Mouse (Mus musculus) liver (tissue): ENCODE data around the gene Zc3h7b.

ENCODE experiments used
- DNase-seq: peaks from one replicate; pipeline ENCODE4 v3.0.0-alpha.2; 2020; ENCODE audit warnings: mixed read lengths

Gene Zc3h7b

DNA sequence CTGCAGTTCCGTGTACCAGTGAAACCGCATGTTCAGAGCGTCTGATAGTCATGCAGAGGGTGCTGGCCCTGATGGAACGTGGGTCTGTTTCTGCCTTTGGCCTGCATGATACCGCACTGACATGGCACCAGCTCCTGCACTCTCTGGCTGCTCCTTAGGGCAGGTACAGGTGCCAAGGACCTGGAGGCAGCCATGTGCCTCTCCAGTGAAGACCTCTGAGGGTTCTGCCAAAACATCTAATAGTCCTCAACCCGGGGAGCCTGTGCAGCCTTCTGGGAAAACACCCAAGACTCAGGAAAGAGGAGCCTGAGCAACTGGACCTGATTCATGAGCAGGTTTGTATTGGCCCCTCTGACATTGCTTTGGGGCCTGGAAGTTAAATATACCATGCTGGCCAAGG is 53.0 kb downstream of the Zc3h7b start:
- no peak for DNase-seq

DNA sequence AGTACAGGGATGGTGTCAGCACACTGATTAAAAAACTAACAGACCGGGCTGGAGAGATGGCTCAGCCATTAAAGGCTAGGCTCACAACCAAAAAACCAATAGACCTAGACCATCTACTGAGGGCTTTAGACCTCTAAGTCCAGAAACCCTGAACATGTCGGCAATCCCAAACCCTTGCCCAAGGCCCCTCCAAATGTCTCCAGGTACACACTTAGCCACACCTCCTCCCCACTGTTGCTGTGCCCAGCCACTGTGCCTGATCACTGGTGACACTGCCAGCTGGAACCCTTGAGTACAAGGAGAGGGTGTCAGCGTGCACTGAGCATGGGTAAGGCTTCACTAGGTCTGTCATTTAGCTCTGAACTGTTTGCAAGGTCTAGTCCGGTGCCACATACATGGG is 53.6 kb downstream of the Zc3h7b start:
- no peak for DNase-seq

DNA sequence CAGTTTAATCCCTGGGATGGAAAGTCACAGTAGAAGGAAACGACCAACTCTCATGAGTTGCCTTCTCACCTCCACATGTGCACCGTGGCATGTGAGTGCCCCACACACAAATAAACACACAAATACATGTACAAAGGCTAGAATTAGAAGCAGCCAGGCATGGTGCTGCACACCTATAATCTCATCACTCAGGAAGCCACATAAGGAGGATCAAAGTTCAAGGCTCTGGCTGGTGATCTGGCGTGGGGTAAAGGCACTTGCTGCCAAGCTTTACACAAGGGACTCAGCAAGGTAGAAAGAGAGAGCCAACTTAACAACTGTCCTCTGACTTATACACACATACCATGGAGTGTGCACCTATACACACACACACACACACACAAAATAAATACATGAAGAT is 55.5 kb downstream of the Zc3h7b start:
- no peak for DNase-seq

DNA sequence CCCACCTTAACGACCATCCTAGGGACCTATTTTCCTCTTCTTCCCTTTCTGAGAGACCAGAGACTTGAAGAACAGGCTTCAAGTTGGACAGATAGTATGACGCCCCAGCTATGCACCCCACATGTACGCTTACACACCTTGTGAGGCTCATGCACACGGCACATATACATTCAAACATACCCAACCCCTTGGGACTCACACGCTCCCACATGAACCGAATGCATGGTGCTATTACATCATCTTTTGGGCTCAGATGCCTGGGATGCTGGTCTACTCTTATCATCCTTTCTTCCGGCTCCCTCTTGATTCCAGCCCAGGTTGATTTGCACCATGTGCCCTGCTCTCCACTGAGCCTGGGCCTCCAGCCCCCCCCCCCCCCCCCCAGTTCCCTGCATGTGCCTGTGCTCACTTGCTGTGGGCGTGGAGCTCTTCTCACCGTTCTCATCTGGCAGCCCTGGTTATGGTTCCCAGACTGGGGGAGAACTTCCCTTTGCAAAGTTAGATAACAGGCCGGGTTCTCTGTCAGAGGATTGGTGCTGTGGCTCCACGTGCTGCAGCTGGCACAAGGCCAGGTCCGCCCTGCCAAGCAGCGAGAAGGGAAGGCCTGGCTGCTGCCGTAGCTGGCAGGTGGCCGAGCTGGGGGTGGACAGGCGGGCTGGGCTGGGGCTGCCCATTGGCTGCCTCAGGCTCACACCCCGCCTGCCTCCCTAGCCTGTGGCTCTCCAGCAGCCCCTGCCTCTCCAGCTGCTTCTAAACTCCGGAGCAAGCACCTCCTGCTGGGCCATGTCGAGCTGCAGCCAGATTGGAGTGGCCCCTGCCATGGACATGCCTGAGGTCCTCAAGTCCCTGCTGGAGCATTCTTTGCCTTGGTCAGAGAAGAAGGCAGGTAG is 57.4 kb downstream of the Zc3h7b start, which contains the start of gene Tef:
Gene Tef, plus strand, starts transcription at position 421 of the 890 bp plus-strand sequence.
- peak; percentile 92 for DNase-seq

DNA sequence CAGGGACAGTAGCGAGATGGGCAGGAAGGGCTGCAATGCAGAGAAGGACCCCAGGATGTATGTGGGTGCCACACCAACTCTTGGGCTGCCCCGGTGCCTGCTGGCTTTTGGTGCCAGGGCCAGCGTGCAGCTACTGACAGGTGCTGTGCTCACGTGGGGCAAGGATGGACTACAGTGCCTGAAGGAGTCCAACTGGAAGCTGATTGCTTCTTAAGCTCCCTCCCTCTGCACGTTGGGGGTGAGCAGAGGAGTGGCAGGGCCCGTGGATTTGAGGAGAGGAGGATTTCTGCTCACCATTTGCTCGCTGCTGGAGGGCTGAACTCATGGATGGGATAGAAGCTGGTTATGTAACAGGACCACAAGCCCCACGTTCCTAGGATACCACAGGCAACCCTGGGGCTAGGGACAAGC is 58.1 kb downstream of the Zc3h7b start:
- no peak for DNase-seq

DNA sequence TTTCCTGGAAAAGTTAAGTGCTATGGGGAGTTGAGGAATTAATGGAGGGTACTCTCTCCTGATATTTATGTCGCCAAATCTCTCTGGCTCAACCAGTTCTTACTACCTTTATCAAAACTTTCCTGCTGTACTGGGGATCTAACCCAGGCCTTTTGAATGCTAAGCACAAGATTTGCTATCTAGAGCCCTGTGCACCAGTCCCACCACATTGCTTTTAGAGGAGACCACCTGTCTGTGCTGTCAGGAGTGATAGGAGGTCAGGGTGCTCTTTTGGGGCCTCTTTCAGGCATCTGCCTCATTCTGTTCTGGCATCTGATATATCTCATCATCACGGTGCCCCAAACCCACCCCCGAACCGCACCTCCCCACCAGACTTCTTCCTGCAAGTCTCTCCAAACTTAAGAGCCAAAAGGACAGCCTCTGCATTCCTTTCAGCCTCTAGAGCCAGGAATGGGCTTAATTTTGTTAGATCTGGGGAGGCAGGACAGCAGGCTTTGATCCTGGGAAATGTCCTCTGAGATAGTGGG is 58.6 kb downstream of the Zc3h7b start:
- DNase-seq: no peak

DNA sequence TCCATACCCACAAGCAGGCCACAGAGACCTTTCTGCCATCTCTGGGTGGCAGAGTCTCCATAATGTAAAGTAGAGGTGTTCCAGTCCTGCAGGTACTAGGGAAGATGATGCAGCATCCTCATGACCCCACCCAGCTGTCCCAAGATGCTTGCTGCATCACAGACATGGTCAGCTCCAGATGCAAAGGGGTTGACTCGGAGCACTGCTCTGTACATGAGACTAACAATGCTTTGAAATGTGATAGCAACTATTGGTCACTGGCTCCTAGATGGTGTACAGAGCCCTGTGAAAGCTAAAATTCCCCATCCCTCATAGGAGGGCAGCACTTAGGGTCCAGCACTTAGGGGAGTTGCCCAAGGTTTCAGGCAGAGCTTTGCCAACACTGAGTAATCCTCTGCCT is 59.3 kb downstream of the Zc3h7b start:
- DNase-seq: no peak

DNA sequence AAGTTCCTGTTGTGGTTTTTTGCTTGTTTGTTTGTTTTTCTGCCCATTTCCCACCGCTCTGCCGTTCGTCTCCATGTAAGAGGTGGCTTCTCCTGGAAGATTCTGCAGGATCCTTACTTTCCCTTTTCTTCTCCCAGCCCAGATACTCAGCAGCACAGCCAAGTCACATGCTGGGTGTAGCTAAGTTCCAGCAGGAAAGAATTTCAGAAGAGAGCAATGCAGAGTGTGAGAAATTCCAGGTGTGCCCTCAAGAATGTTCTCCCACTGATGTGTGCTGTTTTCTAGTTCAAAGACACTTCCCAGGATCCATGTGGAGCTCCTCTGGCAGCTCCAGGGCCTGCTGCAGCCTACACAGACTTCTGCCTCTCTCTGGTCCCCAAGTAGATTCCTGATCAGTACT is 60.0 kb downstream of the Zc3h7b start:
- DNase-seq: no peak

DNA sequence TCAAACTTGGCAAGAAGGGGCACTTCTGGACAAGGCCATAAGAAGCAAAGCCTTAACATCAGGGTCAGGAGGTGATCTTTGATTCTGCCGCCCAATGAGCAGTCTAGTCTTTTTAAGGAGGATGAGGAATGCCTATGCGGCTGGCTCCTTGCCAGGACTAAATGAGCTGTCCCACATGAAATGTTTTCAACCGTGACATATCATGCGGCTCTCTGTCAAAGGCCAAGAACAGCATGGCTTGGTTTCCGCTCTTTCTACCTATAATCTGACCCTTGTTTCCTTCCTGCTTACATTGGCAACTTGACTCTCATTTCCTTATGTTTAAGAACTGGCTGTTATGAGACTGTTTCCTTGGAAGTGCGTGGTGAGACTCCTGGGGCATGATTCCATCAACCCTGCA is 60.8 kb downstream of the Zc3h7b start:
- peak; percentile 26 for DNase-seq

DNA sequence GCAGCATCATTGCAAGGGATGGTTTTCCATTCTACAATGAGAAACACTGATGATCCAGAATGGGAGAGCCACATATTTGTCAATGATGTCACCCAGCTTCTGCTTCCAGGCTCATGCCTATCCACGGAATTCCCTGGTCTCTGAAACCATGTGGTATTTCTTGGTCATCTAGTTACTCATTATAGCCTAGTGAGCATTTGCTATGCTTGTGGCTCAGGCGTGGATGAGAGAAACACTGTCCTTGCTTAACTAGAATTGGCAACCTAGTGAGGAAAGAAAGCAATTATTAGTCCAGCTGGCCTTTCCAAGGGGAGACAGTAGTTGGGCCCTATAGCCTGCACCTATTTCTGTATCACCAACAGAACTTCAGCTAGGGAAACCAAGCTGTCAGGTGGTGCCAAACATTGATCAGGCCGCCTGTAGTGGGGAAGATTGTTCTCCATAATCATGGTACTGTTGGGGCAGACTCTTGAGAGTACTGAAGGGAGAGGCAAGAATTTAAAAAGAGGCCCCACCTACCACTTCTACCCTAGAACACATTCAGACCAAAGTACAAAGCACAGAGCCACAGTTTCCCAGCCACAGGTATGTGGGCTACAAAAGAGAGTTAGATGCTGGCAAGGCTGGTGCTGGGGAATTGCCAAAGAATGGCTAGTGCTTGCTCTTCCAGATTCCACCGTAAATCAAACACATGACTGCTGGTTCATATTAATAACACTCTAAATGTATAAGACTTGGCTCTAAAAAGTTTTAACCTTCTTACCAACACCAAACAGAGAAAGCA is 62.0 kb downstream of the Zc3h7b start:
- DNase-seq: no peak

DNA sequence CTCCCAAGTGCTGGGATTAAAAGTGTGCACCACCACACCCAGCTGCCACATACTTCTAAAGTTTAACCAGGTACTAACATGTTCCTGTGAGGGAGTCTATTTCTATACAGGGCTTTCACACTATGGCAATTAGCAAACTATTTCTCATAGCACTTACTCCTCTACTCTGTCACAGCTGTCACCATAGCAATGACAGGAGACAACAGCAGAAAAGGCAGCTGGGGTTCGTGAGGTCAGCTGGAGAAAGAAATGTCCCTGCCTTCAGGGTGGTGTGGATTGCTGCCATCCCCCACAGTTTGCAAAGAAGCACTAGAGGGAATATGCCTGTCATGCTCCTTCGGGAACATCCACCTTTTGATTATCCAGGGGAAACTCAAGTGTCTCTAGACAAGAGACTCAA is 63.9 kb downstream of the Zc3h7b start:
- DNase-seq: no peak

DNA sequence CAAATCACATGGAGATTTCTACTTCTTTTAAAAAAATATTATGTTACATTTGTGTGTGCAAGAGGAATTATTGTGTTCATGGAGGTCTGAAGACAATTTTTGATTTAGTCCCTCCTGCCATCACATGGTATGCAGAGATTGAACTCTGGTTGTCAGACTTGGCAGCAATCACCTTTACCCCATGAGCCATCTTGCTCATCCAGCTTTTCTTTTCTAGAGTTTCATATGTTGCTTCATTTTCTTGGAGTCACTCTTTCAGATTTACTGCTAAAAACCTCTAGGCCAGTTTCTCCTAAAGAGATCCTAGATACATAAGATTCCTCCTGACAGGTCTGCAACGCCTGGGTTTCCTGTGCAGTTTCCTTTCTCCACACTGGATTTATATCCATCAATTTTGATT is 64.7 kb downstream of the Zc3h7b start:
- no peak for DNase-seq

DNA sequence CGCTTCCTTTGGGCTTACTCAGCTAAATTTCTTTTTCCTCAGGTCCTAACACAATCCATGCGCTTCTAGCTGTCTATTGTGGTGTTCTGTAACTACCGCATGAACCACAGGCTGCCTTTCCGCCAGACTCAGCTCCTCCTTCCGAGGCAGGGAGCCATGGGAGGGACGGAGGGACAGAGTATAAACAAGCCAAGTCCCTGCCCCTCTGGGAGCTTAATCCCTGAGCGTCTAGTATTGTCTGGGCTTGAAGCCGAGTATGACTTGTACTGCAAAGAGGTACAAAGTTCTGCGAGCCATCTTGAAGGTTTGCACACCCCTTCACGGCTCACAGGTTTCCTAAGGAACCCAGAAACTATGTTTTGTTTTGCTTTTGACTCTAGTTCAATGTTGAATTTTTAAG is 65.3 kb downstream of the Zc3h7b start:
- DNase-seq: peak; percentile 61

DNA sequence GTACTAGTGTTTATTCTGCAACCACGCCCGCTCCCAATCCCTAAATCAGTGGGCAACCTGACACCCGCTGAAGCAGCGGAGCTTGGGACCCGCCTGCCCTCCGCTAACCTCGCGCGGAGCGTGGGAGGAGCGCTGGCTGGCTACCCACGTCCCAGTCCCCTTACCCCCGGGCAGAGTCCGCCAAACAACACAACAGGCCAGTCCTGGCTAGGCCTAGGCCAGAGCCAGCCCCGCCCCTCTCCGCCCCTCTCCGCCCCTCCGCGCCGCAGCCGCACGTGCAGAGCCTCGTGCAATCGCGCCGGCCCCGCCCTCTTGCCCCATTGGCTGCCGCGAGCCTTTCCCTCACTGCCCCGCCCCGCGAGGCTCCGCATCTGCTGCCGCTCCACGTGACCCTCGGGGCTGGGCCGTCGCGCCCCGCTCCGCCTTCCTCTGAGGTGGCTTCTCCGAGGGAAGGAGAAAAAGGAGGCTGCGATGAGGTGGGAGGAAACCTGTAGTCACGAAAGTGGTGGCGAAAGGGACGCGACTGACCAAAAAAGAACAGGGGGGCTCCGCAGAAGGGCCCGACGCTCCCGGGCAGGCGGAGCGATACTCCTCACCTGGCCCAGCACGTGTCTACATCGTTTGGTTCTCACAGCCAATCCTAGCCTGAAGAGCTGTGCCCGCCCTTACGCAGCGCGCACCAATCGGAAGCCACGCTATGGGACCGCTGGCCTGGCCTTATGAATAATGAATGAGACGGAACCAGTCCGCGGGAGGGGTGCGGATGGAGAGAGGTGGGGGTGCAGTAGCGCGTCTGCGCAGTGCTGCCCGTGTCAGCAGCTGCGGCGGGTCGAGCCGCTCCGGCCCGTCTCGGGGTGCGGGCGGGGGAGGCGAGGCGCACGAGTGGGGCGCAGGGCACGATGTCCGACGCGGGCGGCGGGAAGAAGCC is 66.1 kb downstream of the Zc3h7b start:
- peak; percentile 99 for DNase-seq

DNA sequence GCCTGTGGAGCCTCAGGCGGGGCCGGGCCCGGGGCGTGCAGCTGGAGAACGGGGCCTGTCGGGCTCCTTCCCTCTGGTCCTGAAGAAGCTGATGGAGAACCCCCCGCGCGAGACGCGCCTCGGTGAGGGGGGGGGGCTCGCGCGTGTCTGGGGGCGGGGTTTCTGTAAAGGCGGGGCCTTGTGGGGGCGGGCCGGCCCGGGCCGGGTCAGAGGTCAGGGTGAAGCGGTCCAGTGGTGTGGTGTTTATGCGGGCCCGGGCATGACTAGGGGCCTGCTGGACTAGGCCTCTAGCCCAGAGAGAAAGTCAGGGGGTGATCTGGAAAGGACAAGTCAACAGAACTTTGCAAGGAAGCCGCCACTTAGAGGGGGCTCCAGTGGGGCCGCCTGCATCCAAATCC is 66.7 kb downstream of the Zc3h7b start:
- peak; percentile 67 for DNase-seq

DNA sequence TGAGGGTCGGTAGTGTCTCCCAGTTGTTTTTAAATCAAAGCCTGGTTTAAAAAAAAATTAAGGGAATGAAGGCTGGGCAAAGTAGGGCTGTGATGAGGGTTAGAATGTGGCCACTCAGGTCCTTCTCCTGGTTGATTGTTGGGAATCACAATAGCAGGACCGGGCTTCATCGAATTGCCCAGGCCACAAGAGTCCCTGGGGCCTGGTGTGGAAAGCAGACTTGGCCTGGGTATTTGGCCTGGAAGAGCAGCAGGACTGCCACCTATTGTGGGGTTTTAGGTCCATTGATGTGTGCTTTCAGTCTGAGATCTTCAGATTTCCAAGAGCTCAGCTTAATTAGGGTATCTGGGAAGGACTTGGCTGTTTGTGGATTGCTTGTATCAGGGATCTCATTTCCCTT is 67.4 kb downstream of the Zc3h7b start:
- DNase-seq: no peak

DNA sequence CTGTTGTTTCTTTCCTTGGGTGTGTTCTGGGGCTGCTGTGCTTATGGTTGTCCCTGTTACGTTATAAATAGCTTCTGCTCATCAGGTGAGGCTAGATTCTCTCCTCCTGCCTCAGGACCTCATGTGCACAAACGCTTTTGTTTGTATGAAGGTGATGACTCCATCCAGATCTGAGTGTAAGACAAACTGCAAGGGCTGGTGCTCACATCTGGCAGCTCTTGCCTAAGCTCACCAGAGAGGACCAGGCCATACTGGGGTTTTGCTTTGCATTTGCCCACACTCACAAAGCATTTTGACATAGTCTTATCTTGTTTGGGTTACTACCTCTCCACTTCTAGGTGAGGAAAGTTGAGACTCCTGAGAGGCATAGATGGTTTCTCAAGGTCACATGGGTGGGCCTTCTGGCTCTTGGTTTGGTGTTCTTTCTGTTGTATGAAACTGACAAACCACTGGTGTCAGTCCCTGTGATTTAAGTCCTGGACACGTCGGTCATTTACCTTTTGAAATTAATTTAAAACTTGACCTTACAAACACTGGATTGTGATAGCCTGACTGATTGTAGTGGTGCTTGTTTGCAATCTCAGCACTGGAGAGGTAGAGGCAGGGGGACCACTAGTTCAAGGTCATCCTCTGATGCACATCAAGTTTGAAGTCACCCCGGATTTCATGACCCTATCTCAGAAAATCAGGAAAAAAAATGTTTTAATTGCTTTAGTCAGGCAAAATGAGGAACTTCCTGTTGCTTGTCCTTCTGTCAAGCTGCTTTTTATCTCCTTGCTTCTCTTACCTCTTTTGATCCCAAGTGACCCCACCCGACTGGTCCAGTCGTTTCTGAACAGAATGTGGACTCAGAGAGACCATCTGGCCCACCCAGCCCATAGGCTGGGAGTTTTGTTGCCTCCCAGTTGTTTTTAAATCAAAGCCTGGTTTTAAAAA is 68.1 kb downstream of the Zc3h7b start:
- no peak for DNase-seq

DNA sequence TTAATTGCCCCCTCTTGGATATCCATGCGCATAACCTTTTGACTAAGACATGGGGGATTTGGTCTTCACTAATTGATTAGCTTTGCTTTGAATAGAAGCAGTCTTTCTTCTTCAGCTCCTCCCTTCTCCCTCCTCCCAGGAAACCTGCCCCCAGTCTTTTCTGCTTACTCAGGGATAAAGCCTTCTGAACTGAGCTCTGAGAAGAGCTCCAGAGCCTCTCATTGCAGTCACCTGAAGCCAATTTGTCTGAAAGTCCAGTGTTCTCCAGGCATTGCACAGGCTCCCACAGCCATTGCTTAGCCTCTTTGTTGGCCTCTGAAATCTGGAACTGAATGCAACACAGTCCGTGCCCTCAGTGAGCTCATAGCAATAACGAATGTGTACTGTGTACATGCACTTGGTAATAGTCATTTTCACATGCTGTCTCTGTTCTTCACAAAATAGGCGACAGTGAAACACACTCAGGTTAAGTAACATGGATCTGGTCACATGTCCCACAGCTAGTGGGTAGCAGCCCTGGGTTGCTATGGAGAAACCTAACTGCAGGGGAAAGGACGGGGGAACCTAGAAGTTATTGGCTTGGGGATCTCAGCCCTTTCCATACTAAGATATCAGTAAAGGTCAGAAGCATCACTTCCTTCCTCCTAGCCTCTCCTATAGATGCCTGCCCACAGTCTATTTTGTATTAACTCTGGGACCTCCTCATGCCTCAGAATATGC is 69.3 kb downstream of the Zc3h7b start:
- DNase-seq: no peak

DNA sequence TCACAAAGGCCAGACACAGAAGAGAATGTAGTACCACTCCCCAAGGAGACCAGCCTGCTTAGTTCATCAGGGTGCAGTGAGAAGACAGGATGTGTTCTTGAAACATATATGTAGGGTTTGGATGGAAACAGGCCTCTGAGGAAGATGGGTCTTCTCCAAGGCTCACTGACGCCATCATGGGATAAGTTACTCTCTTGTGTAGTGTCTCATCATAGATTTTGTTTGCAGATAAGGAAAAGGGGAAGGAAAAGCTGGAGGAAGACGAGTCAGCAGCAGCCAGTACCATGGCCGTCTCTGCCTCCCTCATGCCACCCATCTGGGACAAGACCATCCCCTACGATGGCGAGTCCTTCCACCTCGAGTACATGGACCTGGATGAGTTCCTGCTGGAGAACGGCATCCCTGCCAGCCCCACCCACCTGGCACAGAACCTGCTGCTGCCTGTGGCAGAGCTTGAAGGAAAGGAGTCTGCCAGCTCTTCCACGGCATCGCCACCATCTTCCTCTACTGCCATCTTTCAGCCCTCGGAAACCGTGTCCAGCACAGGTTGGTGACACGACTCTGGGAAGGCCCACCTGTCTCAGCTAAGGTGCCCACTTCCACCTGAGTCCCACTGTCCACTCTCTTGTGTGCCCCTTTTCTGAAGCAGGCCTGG is 70.0 kb downstream of the Zc3h7b start:
- DNase-seq: no peak

DNA sequence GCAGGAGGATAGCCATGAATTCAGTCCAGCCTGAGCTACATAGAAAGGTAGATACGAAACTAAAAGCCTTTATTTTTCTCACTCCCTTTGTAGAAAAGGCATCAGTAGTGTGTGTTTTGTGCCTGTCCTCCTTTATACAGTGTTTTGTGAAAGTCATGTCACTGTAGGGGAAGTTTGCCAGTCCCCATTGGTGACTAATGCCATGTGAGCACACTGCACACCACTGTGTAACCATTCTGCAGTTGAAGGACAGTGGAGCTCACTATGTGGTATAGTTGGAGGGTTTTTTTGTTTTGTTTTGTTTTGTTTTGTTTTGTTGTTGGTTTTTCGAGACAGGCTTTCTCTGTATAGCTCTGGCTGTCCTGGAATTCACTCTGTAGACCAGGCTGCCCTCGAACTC is 73.5 kb downstream of the Zc3h7b start:
- DNase-seq: no peak
